Mouse (Mus musculus) liver, embryonic 14.5 days (tissue): Measurements from ENCODE around the gene Six1.

ENCODE experiments used
- CTCF ChIP-seq: IDR thresholded peaks from 2 replicates; pipeline ENCODE4 v1.5.1; 2016; ENCODE audit warnings: antibody characterized with exemption, low read depth, control low read depth
- EP300 ChIP-seq: IDR thresholded peaks from 2 replicates; pipeline ENCODE4 v1.6.1; 2016; ENCODE audit warnings: antibody characterized with exemption, low read depth

GRCm38 (mm10) chr12:73039939-73040562 lies 13.6 kb downstream of the Six1 start:
- no peak for TF ChIP-seq CTCF
- no peak for TF ChIP-seq EP300
